ENCODE assay signal across 14 mouse cellular contexts in the genomic region with DNA sequence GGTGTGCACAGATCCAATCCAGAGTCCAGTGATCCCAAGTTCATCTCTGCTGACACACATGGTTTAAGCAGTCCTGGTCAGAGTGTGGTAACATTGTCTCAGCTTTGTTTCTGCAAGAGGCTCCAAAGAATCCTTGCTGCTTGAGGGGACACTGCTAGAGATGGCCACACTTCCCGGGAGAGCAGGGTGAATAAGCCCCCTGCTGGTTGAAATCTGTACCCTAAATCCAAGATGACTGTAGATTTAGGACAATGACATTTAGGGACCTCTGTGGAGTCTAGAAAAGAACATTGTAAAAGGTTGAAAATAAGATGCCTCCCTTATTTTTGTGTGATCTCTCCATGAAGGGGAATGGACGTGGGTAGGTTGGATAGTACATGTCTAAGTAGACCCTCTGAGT. TPM values are rescaled to one million over a fixed set of nuclear protein-coding genes. Genes with fewer than 3 reads are reported as not detected.
DNase-seq lines count a peak whose midpoint lies in the region; ATAC-seq and TF ChIP-seq lines count a peak whose summit lies in the region.
"Had no signal": no experiment of that assay in that cellular context is flagged by ENCODE, and none has a peak within 500 bp of the region (broad histone marks: within the 10 kb centered on the region; RNA-seq: fewer than 3 reads in every experiment).

No protein-coding gene starts in this region.

- no peak for ATAC-seq in liver, postnatal 0 days
- ATAC-seq in liver, embryonic 11.5 days (replicated peaks; ENCODE audit: low FRiP score), result no peak
- ATAC-seq: midbrain, embryonic 15.5 days had no signal

- no peak for TF ChIP-seq EP300 in liver, postnatal 0 days (IDR thresholded peaks at IDR 0.05; ENCODE audit: low read depth)
- no peak for TF ChIP-seq EP300 in MEL (IDR thresholded peaks at IDR 0.05; ENCODE audit: low read depth in 1 of 2, low read length in 2 of 2)

- no peaks in the 10 kb centered on the region for H3K9me3 ChIP-seq in liver, postnatal 0 days (ENCODE audit: low read length)
- H3K9me3 ChIP-seq in liver, embryonic 11.5 days (ENCODE audit: control insufficient read depth, low read length), result no peaks in the 10 kb centered on the region
- H3K9me3 ChIP-seq in MEL (replicated peaks; ENCODE audit: insufficient read depth, low read length), result no peaks in the 10 kb centered on the region
- H3K9me3 ChIP-seq: lung, embryonic 15.5 days; midbrain, embryonic 15.5 days; neural tube, embryonic 15.5 days; stomach, embryonic 15.5 days had no signal

- no peak overlapping the region for H3K4me3 ChIP-seq in liver, postnatal 0 days (ENCODE audit: low read depth, low read length)
- H3K4me3 ChIP-seq in liver, embryonic 11.5 days (ENCODE audit: low read depth, low read length), result no peak overlapping the region
- H3K4me3 ChIP-seq in MEL (ENCODE audit: control insufficient read depth in 1 of 2, insufficient read depth in 1 of 2, low read depth in 2 of 2, low read length in 2 of 2), result no peak overlapping the region
- H3K4me3 ChIP-seq: lung, embryonic 15.5 days; midbrain, embryonic 15.5 days; neural tube, embryonic 15.5 days; stomach, embryonic 15.5 days had no signal

- no peaks in the 10 kb centered on the region for H3K36me3 ChIP-seq in liver, postnatal 0 days (replicated peaks; ENCODE audit: insufficient read depth, low read length)
- no peaks in the 10 kb centered on the region for H3K36me3 ChIP-seq in liver, embryonic 11.5 days (ENCODE audit: control insufficient read depth, insufficient read depth, low read length)
- H3K36me3 ChIP-seq in MEL (ENCODE audit: control insufficient read depth in 1 of 2, insufficient read depth in 2 of 2, low read length in 2 of 2), result no peaks in the 10 kb centered on the region
- H3K36me3 ChIP-seq: lung, embryonic 15.5 days; midbrain, embryonic 15.5 days; neural tube, embryonic 15.5 days; stomach, embryonic 15.5 days had no signal

- WGBS in liver, postnatal 0 days (ENCODE audit: insufficient replicate concordance), result 51% methylated on average over 2 of the region's 2 CpGs
- WGBS in liver, embryonic 11.5 days, result 48% methylated on average over 2 of the region's 2 CpGs

- H3K4me1 ChIP-seq in liver, postnatal 0 days (ENCODE audit: insufficient read depth), result no peaks in the 10 kb centered on the region
- H3K4me1 ChIP-seq in liver, embryonic 11.5 days (replicated peaks; ENCODE audit: control insufficient read depth, insufficient read depth, low read length), result no peaks in the 10 kb centered on the region
- H3K4me1 ChIP-seq in MEL (ENCODE audit: control insufficient read depth in 1 of 2, insufficient read depth in 2 of 2, low read length in 2 of 2), result no peaks in the 10 kb centered on the region
- H3K4me1 ChIP-seq: lung, embryonic 15.5 days; midbrain, embryonic 15.5 days; neural tube, embryonic 15.5 days; stomach, embryonic 15.5 days had no signal

- DNase-seq in heart, adult 11 months, result peak; percentile 79
- DNase-seq in heart, adult 9 months (ENCODE audit: low spot score in 2 of 2), result no peak
- no peak for DNase-seq in liver, postnatal 0 days
- no peak for DNase-seq in liver, embryonic 11.5 days (ENCODE audit: low spot score)
- peak; percentile 11 for DNase-seq in MEL (ENCODE audit: low read depth, low spot score)
- peak; percentile 7 for DNase-seq in mesoderm, embryonic 11.5 days (ENCODE audit: low read depth, low spot score)
- no peak for DNase-seq in spleen, postnatal 4 days (ENCODE audit: low spot score in 2 of 2)
- DNase-seq in layer of hippocampus, adult 11-12 months (ENCODE audit: low spot score), result no peak
- DNase-seq: cerebellum, postnatal 14 days; right cerebral cortex, postnatal 25 days had no signal

- H3K79me2 ChIP-seq in MEL (ENCODE audit: control insufficient read depth, insufficient read depth, low read length, poor library complexity), result no peaks in the 10 kb centered on the region

- no peak overlapping the region for H3K27ac ChIP-seq in liver, postnatal 0 days (ENCODE audit: low read depth)
- H3K27ac ChIP-seq in liver, embryonic 11.5 days (ENCODE audit: low read depth, low read length), result no peak overlapping the region
- no peak overlapping the region for H3K27ac ChIP-seq in MEL (ENCODE audit: control insufficient read depth, low read depth, low read length)
- H3K27ac ChIP-seq: lung, embryonic 15.5 days; midbrain, embryonic 15.5 days; neural tube, embryonic 15.5 days; stomach, embryonic 15.5 days had no signal

- no peak for TF ChIP-seq POLR2A in MEL (IDR thresholded peaks at IDR 0.05; ENCODE audit: control insufficient read depth in 1 of 2, insufficient read depth in 1 of 2, low read depth in 1 of 2, low read length in 2 of 2, poor library complexity in 1 of 2)

- TF ChIP-seq RAD21 in MEL (IDR thresholded peaks at IDR 0.05; ENCODE audit: low read depth, low read length), result peak; percentile 21

- H3K9ac ChIP-seq in liver, postnatal 0 days (replicated peaks), result no peak overlapping the region
- H3K9ac ChIP-seq in liver, embryonic 11.5 days (ENCODE audit: low read depth, low read length), result no peak overlapping the region
- H3K9ac ChIP-seq in MEL (ENCODE audit: control insufficient read depth, low read depth, low read length, poor library complexity, severe bottlenecking), result no peak overlapping the region
- H3K9ac ChIP-seq: lung, embryonic 15.5 days; midbrain, embryonic 15.5 days; neural tube, embryonic 15.5 days; stomach, embryonic 15.5 days had no signal

- H3K4me2 ChIP-seq in liver, postnatal 0 days (ENCODE audit: low read depth, low read length), result no peak overlapping the region
- no peak overlapping the region for H3K4me2 ChIP-seq in liver, embryonic 11.5 days
- H3K4me2 ChIP-seq: lung, embryonic 15.5 days; midbrain, embryonic 15.5 days; neural tube, embryonic 15.5 days; stomach, embryonic 15.5 days had no signal

- H3K27me3 ChIP-seq in liver, postnatal 0 days (ENCODE audit: insufficient read depth, low read length), result no peaks in the 10 kb centered on the region
- H3K27me3 ChIP-seq in liver, embryonic 11.5 days (replicated peaks; ENCODE audit: control insufficient read depth, insufficient read depth, low read length), result no peaks in the 10 kb centered on the region
- H3K27me3 ChIP-seq in MEL (ENCODE audit: control insufficient read depth in 1 of 2, insufficient read depth in 2 of 2, low read length in 2 of 2), result peaks cover 0 to 2% of the 10 kb centered on the region in 2 experiments; a peak in 3 of 4 replicates
- H3K27me3 ChIP-seq: lung, embryonic 15.5 days; midbrain, embryonic 15.5 days; neural tube, embryonic 15.5 days; stomach, embryonic 15.5 days had no signal

- peak; percentile 42; the same call in 1 of the 2 replicates for TF ChIP-seq CTCF in liver, postnatal 0 days (IDR thresholded peaks at IDR 0.05; ENCODE audit: low read depth)
- peak in 2 of 3 experiments; percentile 4 to 39; a peak in 3 of 6 replicates for TF ChIP-seq CTCF in MEL (IDR thresholded peaks at IDR 0.05 in 2 of 3, conservative IDR thresholded peaks at IDR 0.05 in 1 of 3; ENCODE audit: control insufficient read depth in 1 of 3, insufficient read depth in 1 of 3, low read depth in 2 of 3, low read length in 3 of 3, poor library complexity in 1 of 3, severe bottlenecking in 1 of 3)

TF ChIP-seq in MEL, 35 proteins besides CTCF, POLR2A, EP300 and RAD21:
- TF ChIP-seq CHD2 (IDR thresholded peaks at IDR 0.05; ENCODE audit: low read length) (no peak), E2F4 (IDR thresholded peaks at IDR 0.05; ENCODE audit: borderline replicate concordance, low read depth, low read length) (no peak), SMC3 (IDR thresholded peaks at IDR 0.05; ENCODE audit: low read depth, low read length) (peak; percentile 40; the same call in 1 of the 2 replicates)

RNA-seq across cellular contexts. Expression of a gene that starts 56.6 kb away (rescaled TPM):
- 3.9 and 4.7 TPM in 2 replicates for polyA plus RNA-seq in liver, postnatal 0 days (2015; fragmentation: Nextera tagmentation; extraction: Ambion mirVana)
- polyA plus RNA-seq in liver, embryonic 11.5 days (2014; fragmentation: Nextera tagmentation; extraction: Ambion mirVana), result 10.8 and 11.5 TPM in 2 replicates
- 7.6 and 8.4 TPM in 2 replicates for total RNA-seq in MEL (2012; rRNA removed)
- 10 to 100 TPM in 1 of 2 experiments, not detected in 1; 11.0 TPM for polyA plus RNA-seq in MEL (2012; ENCODE audit: insufficient read depth in 1 of 2, insufficient read length in 2 of 2, low read depth in 1 of 2, low replicate concordance in 2 of 2, missing spikeins in 1 of 2)

Comparison
In these comparisons a context has a peak if more than half of its experiments do, and no peak if none do; other contexts are left out.
1. DNase-seq: peak in heart, adult 11 months (single experiment), MEL (single experiment) and mesoderm, embryonic 11.5 days (single experiment); none in heart, adult 9 months (0 of 2), liver, postnatal 0 days (single experiment), liver, embryonic 11.5 days (single experiment), spleen, postnatal 4 days (0 of 2) and layer of hippocampus, adult 11-12 months (single experiment).